Mouse (Mus musculus) 416B (cell line): ENCODE measurements around the gene Gm42421.
A peak's percentile ranks its signal among the peaks of the same experiment; 100 is the strongest.

Source experiments
- DNase-seq: peaks from one replicate; pipeline ENCODE4 v3.0.0; 2011; ENCODE audit warnings: low read depth

The Gm42421 gene

GRCm38 (mm10) chr5:143936156-143936555, 8.2 kb downstream of the Gm42421 start:
- no peak for DNase-seq

- no peak for DNase-seq
These were observed 13.6 kb downstream of the Gm42421 start for GRCm38 (mm10) chr5:143941588-143941987.

GRCm38 (mm10) chr5:143943231-143944125, 15.5 kb downstream of the Gm42421 start:
- no peak for DNase-seq

GRCm38 (mm10) chr5:143948361-143948760, 20.4 kb downstream of the Gm42421 start:
- no peak for DNase-seq

GRCm38 (mm10) chr5:143950016-143950415, 22.0 kb downstream of the Gm42421 start:
- DNase-seq, result no peak

- DNase-seq, result no peak
These were observed 29.1 kb downstream of the Gm42421 start for GRCm38 (mm10) chr5:143957101-143957500.

- DNase-seq, result no peak
These were observed 31.6 kb downstream of the Gm42421 start for GRCm38 (mm10) chr5:143959551-143959950.

- DNase-seq, result no peak
These were observed 33.2 kb downstream of the Gm42421 start for GRCm38 (mm10) chr5:143961176-143961575.

GRCm38 (mm10) chr5:143965586-143966345, 37.8 kb downstream of the Gm42421 start:
- peak; percentile 75 for DNase-seq

GRCm38 (mm10) chr5:143966671-143967070, 38.7 kb downstream of the Gm42421 start:
- no peak for DNase-seq

GRCm38 (mm10) chr5:143972628-143973027, 44.7 kb downstream of the Gm42421 start:
- DNase-seq, result no peak

GRCm38 (mm10) chr5:143974931-143975630, 47.1 kb downstream of the Gm42421 start:
- peak; percentile 87 for DNase-seq

GRCm38 (mm10) chr5:143975631-143975933, 47.6 kb downstream of the Gm42421 start:
- no peak for DNase-seq

GRCm38 (mm10) chr5:143976232-143976631, 48.3 kb downstream of the Gm42421 start:
- DNase-seq, result no peak

GRCm38 (mm10) chr5:143976726-143977431, 48.9 kb downstream of the Gm42421 start:
- no peak for DNase-seq

GRCm38 (mm10) chr5:143980858-143981257, 52.9 kb downstream of the Gm42421 start:
- no peak for DNase-seq

- no peak for DNase-seq
These were observed 54.4 kb downstream of the Gm42421 start for GRCm38 (mm10) chr5:143982361-143982760.

GRCm38 (mm10) chr5:143985381-143985780, 57.4 kb downstream of the Gm42421 start:
- no peak for DNase-seq
